8 mouse cellular contexts compared by ENCODE assay signal in the genomic region with DNA sequence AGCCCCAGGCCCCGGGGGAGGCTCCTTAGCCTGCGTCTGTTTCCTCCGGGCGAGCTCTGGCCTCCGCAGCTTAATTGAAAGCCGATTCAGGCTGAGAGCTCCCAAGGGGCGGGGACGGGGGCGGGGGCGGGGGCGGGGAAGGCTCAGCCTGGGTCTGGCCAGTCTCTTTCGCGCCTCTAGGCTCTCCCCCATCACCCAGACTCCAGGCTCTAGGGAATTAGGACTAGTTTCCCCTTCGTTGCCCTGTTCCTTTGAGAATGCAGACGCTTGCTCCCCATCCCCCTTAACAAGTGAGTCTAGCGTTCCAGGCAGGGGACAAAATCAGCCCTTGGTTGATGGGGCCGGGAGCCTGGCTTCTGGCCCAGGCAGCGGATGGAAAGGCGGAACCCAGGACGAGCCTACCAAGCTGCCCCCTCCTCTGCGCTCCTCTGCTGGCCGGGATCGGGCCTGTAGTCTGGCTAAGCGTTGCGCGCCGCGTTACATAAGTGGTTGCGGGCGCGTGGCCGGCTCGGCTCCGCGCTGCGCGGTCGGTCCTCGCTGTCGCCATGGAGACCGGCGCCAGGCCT. TPM values are rescaled to one million over a fixed set of nuclear protein-coding genes. Genes with fewer than 3 reads are reported as not detected.
DNase-seq lines count a peak whose midpoint lies in the region; ATAC-seq lines count a peak whose summit lies in the region.
"Had no signal": no experiment of that assay in that cellular context is flagged by ENCODE, and none has a peak within 500 bp of the region (broad histone marks: within the 10 kb centered on the region; RNA-seq: fewer than 3 reads in every experiment).

No protein-coding gene starts in this region.

- no peak overlapping the region for H3K27ac ChIP-seq in forebrain, embryonic 15.5 days (replicated peaks)
- H3K27ac ChIP-seq in limb, embryonic 11.5 days (replicated peaks; ENCODE audit: low read depth, low read length) = no peak overlapping the region
- H3K27ac ChIP-seq: liver, embryonic 14.5 days had no signal

- peak overlapping the region; percentile 48 for H3K9ac ChIP-seq in forebrain, embryonic 15.5 days (replicated peaks)
- H3K9ac ChIP-seq in limb, embryonic 11.5 days (ENCODE audit: low read length) = no peak overlapping the region
- H3K9ac ChIP-seq: liver, embryonic 14.5 days had no signal

- WGBS in forebrain, embryonic 15.5 days = under 1% methylated on average over 42 of the region's 42 CpGs
- whole genome bisulfite sequencing in limb, embryonic 11.5 days = 1% methylated on average over 42 of the region's 42 CpGs

- H3K4me3 ChIP-seq in forebrain, embryonic 15.5 days = peak overlapping the region; percentile 47
- H3K4me3 ChIP-seq in limb, embryonic 11.5 days (ENCODE audit: low read depth, low read length) = 0 out of 2 replicates have a peak overlapping the region, but pooled peaks have one; percentile 14

- H3K36me3 ChIP-seq in forebrain, embryonic 15.5 days = no peaks in the 10 kb centered on the region
- H3K36me3 ChIP-seq in limb, embryonic 11.5 days (ENCODE audit: control insufficient read depth, insufficient read depth, low read length) = no peaks in the 10 kb centered on the region

- peak overlapping the region; percentile 52 for H3K4me2 ChIP-seq in forebrain, embryonic 15.5 days (replicated peaks)
- H3K4me2 ChIP-seq in limb, embryonic 11.5 days (ENCODE audit: low read depth, severe bottlenecking) = peak overlapping the region; percentile 57

- DNase-seq in Muller cell, postnatal 12 days (ENCODE audit: inconsistent ontology term) = peak; percentile 22
- DNase-seq in cerebellum, adult 11 months = peak; percentile 81
- peak; percentile 64 for DNase-seq in limb, embryonic 11.5 days (ENCODE audit: low spot score)
- peak; percentile 73 to 79 for DNase-seq in right cerebral cortex, adult 2 months (ENCODE audit: low spot score in 2 of 2)
- no peak for DNase-seq in urinary bladder, postnatal 4 days (ENCODE audit: low spot score in 2 of 2)
- DNase-seq in adrenal gland, postnatal 25 days = no peak

- H3K27me3 ChIP-seq in forebrain, embryonic 15.5 days = peaks cover 53% of the 10 kb centered on the region
- peaks cover 57% of the 10 kb centered on the region for H3K27me3 ChIP-seq in limb, embryonic 11.5 days (ENCODE audit: control insufficient read depth, insufficient read depth, low read length)

- H3K4me1 ChIP-seq in forebrain, embryonic 15.5 days = peaks cover 40% of the 10 kb centered on the region
- peaks cover 17% of the 10 kb centered on the region; the same call in 1 of the 2 replicates for H3K4me1 ChIP-seq in limb, embryonic 11.5 days (ENCODE audit: control insufficient read depth, insufficient read depth, low read length)

- no peaks in the 10 kb centered on the region for H3K9me3 ChIP-seq in forebrain, embryonic 15.5 days
- no peaks in the 10 kb centered on the region for H3K9me3 ChIP-seq in limb, embryonic 11.5 days (ENCODE audit: control insufficient read depth, low read length)

- ATAC-seq in forebrain, embryonic 15.5 days (replicated peaks) = peak; percentile 58
- ATAC-seq in limb, embryonic 11.5 days (ENCODE audit: insufficient number of reproducible peaks, low FRiP score, low TSS enrichment, low read depth) = 0 out of 2 replicates have a peak, but pooled peaks have one; percentile 49

RNA-seq across cellular contexts. Expression of a gene that starts 10.1 kb away (rescaled TPM):
- 16.2 and 17.2 TPM in 2 replicates for polyA plus RNA-seq in forebrain, embryonic 15.5 days (2015; fragmentation: Nextera tagmentation; extraction: Ambion mirVana)
- polyA plus RNA-seq in limb, embryonic 11.5 days (2014; fragmentation: Nextera tagmentation; extraction: Ambion mirVana) = 0.87 and 0.92 TPM in 2 replicates
- 7.2 and 10.6 TPM in 2 replicates for total RNA-seq in adrenal gland, postnatal 25 days (2021)

RNA-seq across cellular contexts. Expression of a gene that starts 30.1 kb away (rescaled TPM):
- 17.9 and 19.5 TPM in 2 replicates for polyA plus RNA-seq in forebrain, embryonic 15.5 days (2015; fragmentation: Nextera tagmentation; extraction: Ambion mirVana)
- polyA plus RNA-seq in limb, embryonic 11.5 days (2014; fragmentation: Nextera tagmentation; extraction: Ambion mirVana) = 0.21 and 0.47 TPM in 2 replicates
- 0.33 and 0.43 TPM in 2 replicates for total RNA-seq in adrenal gland, postnatal 25 days (2021)

RNA-seq across cellular contexts. Expression of a gene that starts 59.2 kb away (rescaled TPM):
- polyA plus RNA-seq in forebrain, embryonic 15.5 days (2015; fragmentation: Nextera tagmentation; extraction: Ambion mirVana) = 15.7 and 16.7 TPM in 2 replicates
- 12.1 and 16.3 TPM in 2 replicates for polyA plus RNA-seq in limb, embryonic 11.5 days (2014; fragmentation: Nextera tagmentation; extraction: Ambion mirVana)
- total RNA-seq in adrenal gland, postnatal 25 days (2021) = 21.2 and 23.9 TPM in 2 replicates

Comparison
In these comparisons a context has a peak if more than half of its experiments do, and no peak if none do; other contexts are left out.
1. DNase-seq: peak in Muller cell, postnatal 12 days (single experiment), cerebellum, adult 11 months (single experiment), limb, embryonic 11.5 days (single experiment) and right cerebral cortex, adult 2 months (2 of 2); none in urinary bladder, postnatal 4 days (0 of 2) and adrenal gland, postnatal 25 days (single experiment).
2. RNA of a gene that starts 30.1 kb away (polyA plus RNA-seq): 17.9 to 19.5 TPM in forebrain, embryonic 15.5 days; 0.21 to 0.47 TPM in limb, embryonic 11.5 days; every median in the first group is over 10 times any median in the second.